Mouse (Mus musculus) embryo, embryonic 10.5 days (tissue): ENCODE measurements at regions not wholly inside any gene's neighbourhood (a gene's known extent, or its start where the extent isn't known, plus 50 kb on each side); places are given as distances from the start of the nearest gene placed in this dataset.

Experiments
- DNase-seq: peaks from one replicate; pipeline ENCODE4 v3.0.0-alpha.2; 2015; ENCODE audit warnings: low spot score

DNA sequence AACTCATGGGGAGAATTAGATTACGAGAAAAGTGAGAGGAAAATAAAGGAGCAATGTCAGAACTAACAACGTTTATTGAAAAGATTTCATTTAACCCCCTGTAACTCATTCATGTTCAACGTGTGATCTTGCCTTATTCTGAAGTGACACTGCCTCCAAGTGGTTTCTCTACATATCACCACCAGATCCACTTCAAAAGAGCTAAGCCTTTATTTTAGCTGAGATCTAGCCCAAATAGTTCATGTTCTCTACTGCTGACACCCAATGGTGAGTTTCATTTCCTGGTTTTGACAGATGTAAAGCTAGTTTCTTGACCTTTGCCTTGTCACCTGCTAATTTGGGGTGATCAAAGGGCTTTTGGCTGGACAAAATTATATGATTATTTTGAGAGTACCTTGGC, 215.3 kb downstream of the 4932411N23Rik start:
- DNase-seq = peak; percentile 0
